Mouse (Mus musculus): ENCODE measurements around the gene Ptprr. TPM values are rescaled to one million over a fixed set of nuclear protein-coding genes. Genes with fewer than 3 reads are reported as not detected.

Gene Ptprr
- polyA plus RNA-seq, 1 experiment from 2014 or later = 1.2 TPM

GRCm38 (mm10) chr10:116201542-116201941 is 183.5 kb downstream of the Ptprr start:
- ATAC-seq (ENCODE audit: low FRiP score) = no peak
- 88% methylated on average over 8 of the region's 8 CpGs for WGBS

GRCm38 (mm10) chr10:116205580-116206358 is 187.8 kb downstream of the Ptprr start:
- no peaks in the 10 kb centered on the region for H3K27me3 ChIP-seq
- H3K27ac ChIP-seq = no peak overlapping the region
- no peak overlapping the region for H3K4me2 ChIP-seq
- no peak for ATAC-seq (ENCODE audit: low FRiP score)
- H3K9me3 ChIP-seq = no peaks in the 10 kb centered on the region
- 0 out of 2 replicates have a peak, but pooled peaks cover 2% of the 10 kb centered on the region for H3K4me1 ChIP-seq
- H3K4me3 ChIP-seq (replicated peaks) = no peak overlapping the region
- H3K9ac ChIP-seq = no peak overlapping the region
- H3K36me3 ChIP-seq (replicated peaks) = no peaks in the 10 kb centered on the region
- 78% methylated on average over 15 of the region's 15 CpGs for WGBS

More at GRCm38 (mm10) chr10:116201542-116201941, 183.5 kb downstream of the Ptprr start:
- no peaks in the 10 kb centered on the region for H3K36me3 ChIP-seq (replicated peaks)
- H3K27ac ChIP-seq = no peak overlapping the region
- H3K4me2 ChIP-seq = no peak overlapping the region
- H3K4me3 ChIP-seq (replicated peaks) = no peak overlapping the region
- peaks cover 3% of the 10 kb centered on the region; the same call in 1 of the 2 replicates for H3K27me3 ChIP-seq
- H3K4me1 ChIP-seq = no peaks in the 10 kb centered on the region
- H3K9me3 ChIP-seq = no peaks in the 10 kb centered on the region
- H3K9ac ChIP-seq = no peak overlapping the region

GRCm38 (mm10) chr10:116206449-116206848 is 188.4 kb downstream of the Ptprr start:
- no peak overlapping the region for H3K4me2 ChIP-seq
- ATAC-seq (ENCODE audit: low FRiP score) = no peak
- H3K9me3 ChIP-seq = no peaks in the 10 kb centered on the region
- H3K27ac ChIP-seq = no peak overlapping the region
- 0 out of 2 replicates have a peak, but pooled peaks cover 2% of the 10 kb centered on the region for H3K4me1 ChIP-seq
- H3K27me3 ChIP-seq = no peaks in the 10 kb centered on the region
- WGBS = 89% methylated on average over 11 of the region's 11 CpGs
- no peaks in the 10 kb centered on the region for H3K36me3 ChIP-seq (replicated peaks)
- H3K9ac ChIP-seq = no peak overlapping the region
- H3K4me3 ChIP-seq (replicated peaks) = no peak overlapping the region

- H3K9ac ChIP-seq = no peak overlapping the region
- no peaks in the 10 kb centered on the region for H3K27me3 ChIP-seq
- no peaks in the 10 kb centered on the region for H3K9me3 ChIP-seq
- no peak overlapping the region for H3K4me3 ChIP-seq (replicated peaks)
- 0 out of 2 replicates have a peak, but pooled peaks cover 2% of the 10 kb centered on the region for H3K4me1 ChIP-seq
- 19% methylated on average over 9 of the region's 9 CpGs for WGBS
- H3K4me2 ChIP-seq = peak overlapping the region; percentile 13; the same call in 1 of the 2 replicates
- no peak overlapping the region for H3K27ac ChIP-seq
- peak; percentile 55; the same call in 1 of the 2 replicates for ATAC-seq (ENCODE audit: low FRiP score)
- H3K36me3 ChIP-seq (replicated peaks) = no peaks in the 10 kb centered on the region
These were observed 190.1 kb downstream of the Ptprr start for GRCm38 (mm10) chr10:116207987-116208726.

GRCm38 (mm10) chr10:116208727-116209115 is 190.7 kb downstream of the Ptprr start:
- 68% methylated on average over 9 of the region's 9 CpGs for WGBS
- no peak overlapping the region for H3K4me2 ChIP-seq

GRCm38 (mm10) chr10:116212127-116212526 is 194.1 kb downstream of the Ptprr start:
- no peak for ATAC-seq (ENCODE audit: low FRiP score)
- WGBS = 25% methylated on average over 3 of the region's 3 CpGs
- 0 out of 2 replicates have a peak, but pooled peaks cover 2% of the 10 kb centered on the region for H3K4me1 ChIP-seq
- H3K9ac ChIP-seq = no peak overlapping the region
- no peak overlapping the region for H3K4me3 ChIP-seq (replicated peaks)
- no peak overlapping the region for H3K4me2 ChIP-seq
- no peaks in the 10 kb centered on the region for H3K36me3 ChIP-seq (replicated peaks)
- no peak overlapping the region for H3K27ac ChIP-seq
- H3K27me3 ChIP-seq = no peaks in the 10 kb centered on the region
- H3K9me3 ChIP-seq = no peaks in the 10 kb centered on the region

More at GRCm38 (mm10) chr10:116208727-116209115, 190.7 kb downstream of the Ptprr start:
- no peak overlapping the region for H3K27ac ChIP-seq
- H3K4me1 ChIP-seq = 0 out of 2 replicates have a peak, but pooled peaks cover 2% of the 10 kb centered on the region
- H3K27me3 ChIP-seq = no peaks in the 10 kb centered on the region
- H3K9ac ChIP-seq = no peak overlapping the region
- H3K36me3 ChIP-seq (replicated peaks) = no peaks in the 10 kb centered on the region
- H3K4me3 ChIP-seq (replicated peaks) = no peak overlapping the region
- no peaks in the 10 kb centered on the region for H3K9me3 ChIP-seq
- ATAC-seq (ENCODE audit: low FRiP score) = no peak

GRCm38 (mm10) chr10:116220336-116221118 is 202.5 kb downstream of the Ptprr start:
- Histone ChIP-seq H3K27me3 (no peaks in the 10 kb centered on the region), H3K9me3 (no peaks in the 10 kb centered on the region), H3K27ac (no peak overlapping the region), H3K36me3 (replicated peaks) (no peaks in the 10 kb centered on the region), H3K4me2 (no peak overlapping the region), H3K4me3 (replicated peaks) (no peak overlapping the region), H3K4me1 (no peaks in the 10 kb centered on the region), H3K9ac (no peak overlapping the region)
- no peak for ATAC-seq (ENCODE audit: low FRiP score)
- 89% methylated on average over 12 of the region's 12 CpGs for WGBS

GRCm38 (mm10) chr10:116235299-116235698 is 217.3 kb downstream of the Ptprr start:
- Histone ChIP-seq H3K4me3 (replicated peaks) (no peak overlapping the region), H3K9me3 (no peaks in the 10 kb centered on the region), H3K4me1 (no peaks in the 10 kb centered on the region), H3K9ac (no peak overlapping the region), H3K36me3 (replicated peaks) (no peaks in the 10 kb centered on the region), H3K27me3 (no peaks in the 10 kb centered on the region), H3K4me2 (no peak overlapping the region), H3K27ac (no peak overlapping the region)
- no peak for ATAC-seq (ENCODE audit: low FRiP score)
- 68% methylated on average over 5 of the region's 5 CpGs for WGBS

GRCm38 (mm10) chr10:116242200-116242599 is 224.2 kb downstream of the Ptprr start:
- H3K9ac ChIP-seq = no peak overlapping the region
- H3K4me1 ChIP-seq = no peaks in the 10 kb centered on the region
- no peaks in the 10 kb centered on the region for H3K36me3 ChIP-seq (replicated peaks)
- H3K4me2 ChIP-seq = no peak overlapping the region
- ATAC-seq (ENCODE audit: low FRiP score) = no peak
- no peak overlapping the region for H3K27ac ChIP-seq
- no peaks in the 10 kb centered on the region for H3K27me3 ChIP-seq
- H3K9me3 ChIP-seq = no peaks in the 10 kb centered on the region
- no peak overlapping the region for H3K4me3 ChIP-seq (replicated peaks)
- 71% methylated on average over 7 of the region's 7 CpGs for WGBS

GRCm38 (mm10) chr10:116243373-116243772 is 225.4 kb downstream of the Ptprr start:
- Histone ChIP-seq H3K4me1 (no peaks in the 10 kb centered on the region), H3K9me3 (no peaks in the 10 kb centered on the region), H3K4me3 (replicated peaks) (no peak overlapping the region), H3K4me2 (no peak overlapping the region), H3K27me3 (no peaks in the 10 kb centered on the region), H3K36me3 (replicated peaks) (no peaks in the 10 kb centered on the region), H3K27ac (no peak overlapping the region), H3K9ac (no peak overlapping the region)
- 60% methylated on average over 7 of the region's 7 CpGs for WGBS
- ATAC-seq (ENCODE audit: low FRiP score) = no peak

GRCm38 (mm10) chr10:116245632-116246031 is 227.6 kb downstream of the Ptprr start:
- no peak overlapping the region for H3K4me2 ChIP-seq
- H3K27me3 ChIP-seq = no peaks in the 10 kb centered on the region
- H3K4me3 ChIP-seq (replicated peaks) = no peak overlapping the region
- H3K9me3 ChIP-seq = no peaks in the 10 kb centered on the region
- no peak overlapping the region for H3K27ac ChIP-seq
- no peaks in the 10 kb centered on the region for H3K4me1 ChIP-seq
- H3K9ac ChIP-seq = no peak overlapping the region
- ATAC-seq (ENCODE audit: low FRiP score) = no peak
- H3K36me3 ChIP-seq (replicated peaks) = no peaks in the 10 kb centered on the region
- 87% methylated on average over 2 of the region's 2 CpGs for WGBS

GRCm38 (mm10) chr10:116252668-116253067 is 234.7 kb downstream of the Ptprr start:
- Histone ChIP-seq H3K27me3 (no peaks in the 10 kb centered on the region), H3K27ac (no peak overlapping the region), H3K4me1 (no peaks in the 10 kb centered on the region), H3K4me2 (no peak overlapping the region), H3K9ac (no peak overlapping the region), H3K36me3 (replicated peaks) (no peaks in the 10 kb centered on the region), H3K4me3 (replicated peaks) (no peak overlapping the region), H3K9me3 (no peaks in the 10 kb centered on the region)
- 90% methylated on average over 7 of the region's 7 CpGs for WGBS
- no peak for ATAC-seq (ENCODE audit: low FRiP score)

Measured in forebrain, embryonic 12.5 days (tissue).